Mouse (Mus musculus): ENCODE measurements around the gene Tmem218. TPM values are rescaled to one million over a fixed set of nuclear protein-coding genes. Genes with fewer than 3 reads are reported as not detected.
A peak's percentile ranks its signal among the peaks of the same experiment; 100 is the strongest.

The Tmem218 gene
- polyA plus RNA-seq, 2 experiments from 2014 or later: 3.4 to 4.4 TPM

DNA sequence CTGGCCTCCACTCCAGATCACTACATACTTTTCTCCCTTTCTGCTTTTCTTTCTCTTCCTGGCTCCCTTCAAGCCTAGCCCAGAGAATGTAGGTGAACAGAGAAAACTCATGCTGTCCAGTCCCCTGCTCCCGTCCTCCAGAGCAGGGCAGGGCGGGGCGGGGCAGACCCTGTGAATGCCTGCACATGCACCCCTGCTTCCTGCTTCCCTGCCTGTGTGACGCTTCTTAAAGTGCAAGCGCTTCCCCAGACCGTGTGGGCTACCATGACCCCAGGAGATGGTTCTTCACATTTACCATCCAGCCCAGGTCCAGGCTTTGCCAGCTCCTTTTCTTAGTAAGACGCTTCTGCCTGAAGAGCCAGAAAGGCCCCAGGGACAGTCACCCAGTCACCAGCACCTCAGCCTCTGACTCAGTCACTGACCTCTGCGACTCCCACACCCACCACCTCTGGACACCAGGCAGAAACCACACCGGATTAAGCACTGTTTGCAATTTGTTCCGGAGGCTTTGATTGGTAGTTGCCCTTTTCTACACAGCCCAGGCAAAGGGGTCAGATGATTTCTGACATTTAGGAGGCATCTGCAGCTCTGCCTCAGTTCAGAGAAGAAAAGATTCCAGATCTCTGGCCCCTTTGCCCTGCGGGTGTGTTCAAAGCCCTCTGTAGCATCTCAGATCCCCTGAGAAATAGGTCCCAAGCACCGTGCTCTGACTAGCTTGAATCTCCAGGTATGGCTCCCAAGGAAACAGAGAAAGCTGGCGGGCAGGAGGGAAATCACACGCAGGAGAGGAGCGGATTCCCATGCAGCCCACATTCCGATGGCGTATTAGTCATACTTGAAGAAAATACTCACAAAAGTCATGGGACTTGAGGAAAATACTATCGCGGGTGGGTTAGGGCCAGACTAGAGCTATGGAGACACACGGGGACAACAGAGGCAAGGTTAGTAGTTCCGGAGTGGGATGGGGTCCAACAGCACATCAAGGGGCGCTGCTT is 24.5 kb downstream of the Tmem218 start:
- ATAC-seq: no peak

DNA sequence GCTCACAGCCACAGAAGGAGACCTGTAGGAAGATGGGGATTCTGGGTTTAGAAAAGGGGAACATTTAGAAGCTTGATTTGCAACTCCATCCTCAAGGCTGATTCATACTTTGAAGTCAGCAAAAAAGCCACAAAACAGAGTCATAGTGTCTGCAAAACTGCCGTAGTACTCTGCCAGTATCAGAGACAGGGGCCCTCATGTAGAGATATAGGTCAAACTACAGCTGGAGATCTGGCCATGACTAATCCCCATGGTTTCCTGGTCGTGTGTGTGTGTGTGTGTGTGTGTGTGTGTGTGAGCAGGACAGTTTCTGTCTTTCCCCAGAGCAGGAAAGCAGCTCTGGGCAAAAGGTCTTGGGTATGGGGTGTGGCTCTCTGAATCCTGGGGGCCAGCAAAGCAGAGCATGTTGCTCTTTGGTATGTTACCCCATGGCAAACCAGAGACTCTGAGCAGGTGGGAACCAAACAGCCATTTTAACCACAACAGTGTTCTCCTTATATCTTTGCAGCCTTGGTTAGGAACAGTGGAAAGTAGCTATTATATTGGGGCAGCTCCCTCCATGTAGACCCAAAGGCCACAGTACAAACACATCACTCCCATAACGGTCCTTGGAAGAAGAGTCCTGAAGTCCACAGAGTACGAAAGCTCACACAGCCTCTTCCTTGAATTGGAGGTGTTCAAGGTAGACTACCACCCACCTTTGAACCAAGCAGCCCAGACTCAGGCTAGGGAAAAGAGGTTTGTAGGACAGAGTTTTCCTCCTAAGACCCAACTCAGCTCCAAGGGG is 28.1 kb downstream of the Tmem218 start:
- ATAC-seq: peak; percentile 32

DNA sequence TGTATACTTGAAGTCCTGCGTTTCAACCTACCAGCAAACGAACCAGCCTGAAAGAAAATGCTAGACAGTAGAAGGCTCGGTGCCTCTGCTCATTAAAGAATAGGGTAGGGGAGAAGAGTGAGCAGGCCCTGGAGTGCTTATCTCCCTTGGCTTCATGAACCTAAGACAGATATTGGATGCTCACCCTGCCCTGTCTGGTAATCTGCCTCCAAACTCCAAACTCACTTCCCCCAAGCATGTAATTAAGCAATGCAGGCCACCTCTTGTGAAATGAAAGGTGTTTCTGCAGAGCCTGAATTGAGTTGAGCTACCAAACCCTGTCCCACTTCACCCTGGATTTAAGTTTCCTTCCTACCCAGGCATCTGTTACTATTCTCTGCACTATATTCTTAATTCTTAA is 34.7 kb downstream of the Tmem218 start:
- no peak for ATAC-seq

DNA sequence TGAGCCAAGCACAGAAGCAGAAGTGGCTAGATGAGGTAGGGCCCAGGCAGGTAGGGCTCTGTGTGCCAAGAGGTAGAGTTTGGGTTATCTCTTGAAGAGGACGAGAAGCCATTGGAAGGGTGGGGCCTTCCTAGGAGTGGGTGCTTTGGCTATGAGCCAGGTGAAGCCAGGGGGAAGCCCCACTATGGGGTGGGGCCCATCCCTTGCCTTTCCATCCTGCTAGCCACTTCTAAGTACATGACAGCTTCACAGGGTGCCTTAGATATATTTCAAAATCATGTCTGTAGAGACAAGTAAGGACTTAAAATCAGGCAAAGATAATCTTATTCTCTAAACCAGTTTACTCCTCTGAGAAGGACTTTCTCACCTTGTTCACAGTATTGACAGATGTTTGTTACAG is 36.6 kb downstream of the Tmem218 start:
- ATAC-seq: peak; percentile 54

DNA sequence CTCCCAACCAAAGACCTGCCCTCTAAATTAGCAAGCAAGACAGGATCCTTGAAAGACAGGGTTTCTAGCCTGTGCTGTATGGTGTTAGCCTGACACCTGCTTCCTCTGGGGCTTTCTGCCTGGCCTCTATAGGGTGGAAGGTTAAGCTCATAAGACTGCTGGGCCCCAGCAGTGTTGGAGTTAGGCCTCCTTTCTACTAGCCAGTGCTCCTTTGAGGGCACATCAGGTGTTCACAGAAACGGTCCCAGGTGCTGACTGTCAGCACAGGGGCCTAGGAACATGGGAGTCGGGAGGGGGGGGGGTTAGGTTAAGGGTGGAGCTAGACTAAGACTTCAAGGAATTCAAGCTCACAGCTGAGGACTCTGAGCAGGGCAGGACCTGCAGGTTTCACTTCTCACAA is 37.4 kb downstream of the Tmem218 start:
- ATAC-seq: no peak

DNA sequence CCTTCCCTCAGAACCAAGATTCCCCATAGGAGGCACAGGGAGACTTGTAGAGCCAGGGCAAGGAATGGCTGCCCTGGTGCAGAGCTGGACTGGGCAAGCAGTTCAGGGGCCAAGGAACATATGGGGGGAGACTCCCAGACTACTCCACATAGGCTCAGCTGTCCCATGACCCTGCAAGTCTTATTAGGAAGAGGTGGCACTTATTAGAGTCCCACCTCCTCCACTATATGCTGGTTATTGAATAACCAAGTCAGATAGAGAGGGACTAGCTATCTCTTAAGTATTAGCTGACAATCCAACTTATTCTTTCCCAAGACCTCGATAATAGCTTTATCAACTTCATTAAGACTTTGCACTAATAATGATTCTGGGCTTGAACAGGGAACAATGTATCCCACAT is 37.8 kb downstream of the Tmem218 start:
- ATAC-seq: no peak

DNA sequence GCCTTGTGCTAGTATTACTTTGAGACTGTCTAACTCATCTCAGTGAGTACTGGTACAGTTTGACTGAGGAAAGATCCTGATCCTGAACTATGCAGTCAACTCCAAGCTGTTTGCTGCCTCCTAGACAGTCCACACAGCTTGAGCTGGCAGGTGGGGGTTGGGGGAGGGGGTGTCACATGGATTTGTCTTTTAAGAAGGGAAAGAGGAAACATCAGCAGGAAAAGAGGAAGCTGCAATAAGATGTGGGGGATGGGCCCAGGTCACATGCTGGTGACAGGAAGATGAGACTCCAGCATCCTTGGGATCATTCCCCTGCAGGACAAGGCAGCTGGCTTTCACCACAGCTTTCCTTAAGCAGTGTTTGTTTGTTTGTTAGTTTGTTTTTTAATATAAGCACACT is 39.4 kb downstream of the Tmem218 start:
- no peak for ATAC-seq

DNA sequence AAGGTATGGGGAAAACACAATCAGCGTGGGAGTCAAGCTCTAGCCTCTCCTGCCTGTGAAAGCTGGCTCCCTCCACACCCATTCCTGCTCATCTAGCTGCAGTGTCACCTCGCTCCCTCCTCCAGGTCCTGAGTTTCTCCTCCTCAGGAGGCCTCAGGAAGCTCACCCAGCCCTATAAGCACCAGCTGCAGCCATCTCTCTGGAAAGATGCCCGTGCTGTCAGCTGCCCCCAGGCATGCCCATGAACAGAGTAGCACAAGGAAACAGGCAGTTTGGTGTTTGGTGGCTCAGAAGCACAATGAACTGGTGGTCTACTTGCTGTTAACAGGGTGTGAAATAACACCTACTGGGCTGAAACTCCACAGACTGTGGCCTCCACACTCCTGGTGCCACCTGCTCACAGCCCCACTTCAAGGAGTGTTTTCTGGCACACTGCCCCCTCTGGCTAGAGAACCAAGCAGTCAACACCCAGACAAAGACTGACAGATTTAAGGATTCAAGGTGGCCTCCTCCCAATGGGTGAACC is 40.4 kb downstream of the Tmem218 start:
- no peak for ATAC-seq

DNA sequence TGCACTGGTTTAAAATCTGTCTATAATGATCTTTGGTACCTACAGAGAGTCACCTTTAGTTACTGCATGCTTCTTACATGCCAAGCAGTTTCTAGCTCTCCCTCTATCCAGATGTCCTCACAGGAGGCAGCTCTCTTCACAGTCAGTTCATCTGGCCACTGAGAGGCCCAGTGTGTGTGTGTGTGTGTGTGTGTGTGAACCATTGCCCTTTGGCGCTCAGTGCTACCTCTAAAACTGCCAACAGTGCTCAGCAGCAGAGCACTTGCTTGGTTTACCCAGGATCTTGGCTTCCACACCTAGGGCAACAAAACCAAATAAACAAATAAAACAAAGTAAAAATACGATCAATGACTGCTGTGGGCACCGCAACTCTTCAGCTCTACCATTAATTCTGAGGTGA is 42.0 kb downstream of the Tmem218 start:
- no peak for ATAC-seq

DNA sequence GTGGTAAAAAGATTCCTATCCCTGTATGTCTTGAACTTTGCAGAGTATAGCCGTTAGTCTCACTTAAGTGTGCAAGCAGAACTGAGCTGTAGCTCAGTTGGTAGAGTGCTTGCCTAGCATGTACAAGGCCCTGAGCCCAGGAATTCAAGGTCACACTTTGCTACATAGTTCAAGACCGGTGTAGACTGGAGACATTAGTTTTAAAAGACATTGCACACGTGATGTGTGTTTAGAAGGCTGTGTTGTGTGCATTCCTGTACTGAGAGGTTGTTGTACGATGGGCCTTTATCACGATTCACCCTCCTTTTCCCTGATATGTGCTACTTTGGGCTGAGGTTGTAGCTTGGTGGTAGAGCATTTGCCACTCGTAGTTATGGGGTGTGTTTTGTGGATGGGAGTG is 42.6 kb downstream of the Tmem218 start:
- no peak for ATAC-seq

DNA sequence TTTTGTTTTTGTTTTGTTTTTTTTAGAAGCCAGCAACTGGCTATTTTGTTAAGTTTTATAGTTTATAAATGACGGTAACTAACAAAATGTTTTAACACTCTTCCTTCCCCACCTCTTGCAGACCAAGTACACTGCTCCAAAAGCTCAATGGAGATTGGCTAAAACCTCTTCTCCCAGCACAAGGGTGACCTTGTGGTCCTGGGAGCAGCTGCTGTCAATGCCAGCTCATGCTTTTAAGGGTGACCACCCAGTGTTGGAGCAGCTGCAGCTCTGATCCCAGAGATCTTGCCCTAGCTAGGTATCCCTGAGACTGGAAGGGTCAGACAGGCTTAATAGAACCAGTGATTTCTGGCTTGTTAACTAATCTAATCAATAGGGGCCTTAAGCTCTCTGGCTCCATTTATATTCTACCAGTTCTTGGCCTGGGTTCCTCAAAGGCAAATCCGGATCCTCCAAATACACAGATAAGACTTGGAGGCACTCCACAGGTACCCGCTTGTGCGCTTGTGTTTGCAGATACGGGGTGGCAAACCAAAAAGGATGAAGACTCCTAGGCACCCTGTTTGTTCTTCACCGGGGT is 46.6 kb downstream of the Tmem218 start:
- ATAC-seq: no peak

DNA sequence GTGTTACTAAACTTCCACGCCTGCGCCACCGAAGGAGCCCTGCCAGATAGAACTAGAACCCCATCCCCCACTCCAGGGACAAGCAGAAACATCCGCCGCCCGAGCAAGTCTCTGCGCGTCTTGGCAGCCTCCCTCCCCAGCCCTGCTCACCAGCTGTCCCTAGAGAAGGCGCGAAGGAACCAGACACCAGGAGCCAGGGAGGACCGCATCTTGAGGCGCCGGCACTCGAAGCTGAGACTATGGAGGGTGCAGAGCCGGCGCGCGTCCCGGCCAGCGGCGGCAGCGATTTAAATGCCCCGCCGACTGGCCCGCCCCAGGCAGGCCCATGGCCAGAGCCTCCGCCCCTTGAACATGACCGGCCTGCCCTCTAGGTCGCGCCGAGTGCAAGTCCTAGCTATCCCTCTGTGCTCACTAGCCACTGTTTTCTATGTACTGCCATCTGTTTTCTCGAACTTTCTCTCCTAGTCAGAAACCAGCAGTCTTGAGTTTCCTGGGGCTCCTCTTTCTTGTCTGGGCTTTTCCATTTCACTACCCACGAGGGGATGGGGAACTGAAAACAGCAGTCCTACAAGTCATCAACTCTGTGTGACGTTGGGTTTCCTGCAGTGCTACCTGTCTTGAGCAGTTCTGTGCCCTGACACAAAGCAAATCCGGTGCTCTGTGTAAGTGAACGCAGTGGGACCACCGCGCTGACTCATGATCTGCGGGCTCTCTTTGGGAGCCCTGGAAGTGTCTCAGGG is 47.3 kb downstream of the Tmem218 start, which contains the start of gene Slc37a2:
Slc37a2 (minus strand) TSS at position 590 of the 740 bp plus-strand sequence.
- peak; percentile 88 for ATAC-seq

DNA sequence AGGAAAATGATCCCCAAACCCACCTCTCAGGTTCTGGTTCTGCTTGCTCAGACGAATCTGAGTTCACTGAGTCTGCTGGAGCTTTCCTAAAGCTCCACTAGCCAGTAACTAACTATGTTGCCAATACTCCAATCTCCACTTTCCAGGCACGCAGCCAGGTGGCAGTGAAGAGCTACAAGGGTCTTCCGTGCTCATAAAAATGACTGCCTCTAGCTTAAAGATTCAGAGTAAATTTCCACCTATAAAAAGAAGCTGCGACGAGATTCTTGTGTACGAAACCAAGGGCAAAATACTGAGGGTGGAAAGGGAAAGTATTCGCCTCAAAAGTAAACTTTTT is 47.8 kb downstream of the Tmem218 start:
- ATAC-seq: peak; percentile 76

DNA sequence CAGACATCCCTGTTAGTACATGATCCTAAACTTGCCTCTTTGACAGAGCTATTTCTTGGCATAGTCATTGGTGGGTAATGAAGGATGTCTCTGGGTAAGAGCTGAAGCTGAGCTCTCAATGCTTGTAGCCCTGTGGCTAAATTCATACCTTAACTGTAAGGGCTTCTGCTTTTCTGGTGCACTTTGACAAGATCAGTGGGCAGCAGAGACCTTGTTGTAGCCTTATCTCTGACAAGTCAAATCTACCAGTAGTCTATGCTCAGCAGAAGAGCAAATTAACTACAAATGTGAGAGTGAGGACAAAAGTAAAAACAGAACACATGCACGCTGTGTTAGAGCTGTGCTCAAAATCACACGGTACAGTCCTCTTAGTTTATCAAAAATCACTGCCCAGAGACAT is 58.6 kb downstream of the Tmem218 start:
- ATAC-seq: no peak

Other genes with a start within 250 kb of the Tmem218 start
- gene Pknox2, start 60.8 kb upstream of the Tmem218 start, polyA plus RNA-seq (2017; shearing (Covaris generic)): not detected
- gene Slc37a2, start 47.5 kb downstream of the Tmem218 start, polyA plus RNA-seq (2017; shearing (Covaris generic)): 1 to 10 TPM; 2.4 to 3.6 TPM
- gene Ccdc15, start 140.2 kb downstream of the Tmem218 start, polyA plus RNA-seq (2017; shearing (Covaris generic)): 10 to 100 TPM in 1 of 2 experiments, 1 to 10 TPM in 1; 6.8 to 10.3 TPM
- not detected for gene Hepacam, start 159.1 kb downstream of the Tmem218 start, polyA plus RNA-seq (2017; shearing (Covaris generic))
- gene Robo4, start 193.7 kb downstream of the Tmem218 start, polyA plus RNA-seq (2017; shearing (Covaris generic)): not detected
- gene Robo3, start 225.0 kb downstream of the Tmem218 start, polyA plus RNA-seq (2017; shearing (Covaris generic)): not detected

Measured in CD4-positive, CD25-positive, alpha-beta regulatory T cell, adult 4 months (primary cell).